Mouse (Mus musculus) forebrain, embryonic 10.5 days (tissue): ENCODE measurements around the gene Map3k5. TPM values are rescaled to one million over a fixed set of nuclear protein-coding genes. Genes with fewer than 3 reads are reported as not detected.

Experiments
- DNase-seq: peaks from one replicate; pipeline ENCODE4 v3.0.0-alpha.2; 2017; ENCODE audit warnings: low spot score; ENCODE audit errors: extremely low spot score
- H3K27ac ChIP-seq: fragments of 300-500 bp; sonication (generic); 2 replicates; pipeline ENCODE4 v1.5.1; 2016; ENCODE audit warnings: mild to moderate bottlenecking
- H3K27me3 ChIP-seq: fragments of 300-500 bp; sonication (generic); 2 replicates; pipeline ENCODE4 v1.6.1; 2016; ENCODE audit warnings: mild to moderate bottlenecking; ENCODE audit not compliant: poor library complexity, severe bottlenecking
- H3K36me3 ChIP-seq: fragments of 300-500 bp; sonication (generic); replicated peaks from 2 replicates; pipeline ENCODE4 v1.6.1; 2016; ENCODE audit warnings: mild to moderate bottlenecking, moderate library complexity
- H3K4me1 ChIP-seq: fragments of 300-500 bp; sonication (generic); 2 replicates; pipeline ENCODE4 v1.6.1; 2016
- H3K4me3 ChIP-seq: fragments of 300-500 bp; sonication (generic); 2 replicates; pipeline ENCODE4 v1.5.1; 2016; ENCODE audit warnings: mild to moderate bottlenecking, moderate library complexity
- H3K9me3 ChIP-seq: fragments of 300-500 bp; sonication (generic); 2 replicates; pipeline ENCODE4 v1.6.1; 2016; ENCODE audit warnings: mild to moderate bottlenecking, moderate library complexity
- WGBS: fragments of 180-500 bp; shearing (Covaris S2); methylation state at CpG from one replicate; pipeline ENCODE4 v1.1.7; 2016; 5-methylcytosine and 5-hydroxymethylcytosine counted together
- polyA plus RNA-seq: library from polyadenylated mRNA; unstranded; fragments of >200 nt; fragmentation: Nextera tagmentation; extraction: Ambion mirVana; gene quantifications from 2 replicates; pipeline ENCODE4 v1.2.1, GENCODE M21; 2016

Map3k5 gene
- polyA plus RNA-seq, 1 experiment from 2014 or later: 0.42 TPM

DNA sequence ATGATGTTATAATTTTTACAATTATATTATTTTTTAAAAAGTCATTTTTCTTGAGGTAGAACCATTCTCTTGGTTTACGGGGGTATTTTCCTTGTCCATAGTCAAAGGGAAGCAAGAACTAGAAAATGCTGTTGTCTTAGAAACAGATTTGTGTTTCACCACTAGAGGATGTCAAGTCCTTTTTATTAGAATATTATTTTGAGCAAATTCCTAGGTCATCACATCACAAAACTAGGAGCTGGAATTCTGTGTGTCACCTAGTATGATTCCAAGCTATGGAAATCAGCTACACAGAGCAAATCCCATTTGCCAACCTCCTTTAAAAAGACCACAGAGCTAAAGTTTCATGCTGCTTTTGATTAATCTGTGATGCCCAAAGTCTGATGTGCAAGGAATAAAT, 217.9 kb downstream of the Map3k5 start:
- peaks cover 41% of the 10 kb centered on the region for H3K27me3 ChIP-seq
- DNase-seq: no peak
- WGBS: 98% methylated on average over 1 of the region's 1 CpGs

DNA sequence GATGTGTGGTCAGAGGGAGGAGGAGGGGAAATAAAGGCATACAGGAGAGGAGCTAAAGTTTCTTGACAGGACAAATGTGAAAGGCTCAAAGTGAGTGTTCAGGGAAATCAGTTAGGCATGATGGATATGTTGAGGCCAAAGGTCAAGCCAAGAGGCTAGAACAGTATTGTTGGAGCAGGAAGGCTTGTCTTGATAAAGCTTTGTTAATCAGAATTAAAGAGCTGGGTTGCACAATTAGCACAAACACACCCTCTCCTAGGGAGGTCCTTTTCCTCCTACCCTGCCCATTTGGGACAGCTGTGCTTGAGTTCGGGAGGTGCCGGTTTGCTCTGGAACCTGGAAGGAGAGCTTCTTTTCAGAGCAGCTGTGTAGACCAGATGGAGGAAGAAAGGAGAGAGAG, 219.2 kb downstream of the Map3k5 start:
- 33% methylated on average over 2 of the region's 2 CpGs for WGBS
- no peak for DNase-seq
- no peaks in the 10 kb centered on the region for H3K36me3 ChIP-seq
- H3K27ac ChIP-seq: no peak overlapping the region
- no peak overlapping the region for H3K4me3 ChIP-seq
- peaks cover 25% of the 10 kb centered on the region for H3K4me1 ChIP-seq
- no peaks in the 10 kb centered on the region for H3K9me3 ChIP-seq
- H3K27me3 ChIP-seq: peaks cover 28% of the 10 kb centered on the region

More for the DNA sequence above, 217.9 kb downstream of the Map3k5 start:
- Histone ChIP-seq H3K4me1 (peaks cover 29% of the 10 kb centered on the region), H3K36me3 (no peaks in the 10 kb centered on the region), H3K27ac (no peak overlapping the region), H3K9me3 (no peaks in the 10 kb centered on the region), H3K4me3 (no peak overlapping the region)

DNA sequence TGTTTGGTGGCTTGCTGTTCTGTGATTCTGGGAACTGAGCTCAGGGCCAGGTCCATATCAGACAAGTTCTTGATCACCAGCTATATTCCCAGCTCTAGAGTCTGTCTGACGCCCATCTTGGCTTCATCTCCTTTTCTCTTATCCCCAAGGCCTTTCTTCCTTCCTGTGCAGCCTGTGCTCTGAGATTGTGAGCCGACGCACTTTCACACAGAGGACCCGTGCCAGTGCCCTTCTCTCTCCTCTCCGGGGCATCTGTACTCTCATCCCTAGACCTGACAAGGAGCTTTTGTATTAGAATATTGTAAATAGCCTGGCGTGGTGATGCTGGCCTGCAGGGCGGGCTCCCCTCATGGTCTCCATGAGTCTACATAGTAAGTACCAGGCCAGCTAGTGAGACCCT, 221.1 kb downstream of the Map3k5 start:
- no peak for DNase-seq
- no peaks in the 10 kb centered on the region for H3K9me3 ChIP-seq
- H3K27me3 ChIP-seq: peaks cover 9% of the 10 kb centered on the region
- H3K36me3 ChIP-seq: no peaks in the 10 kb centered on the region
- no peak overlapping the region for H3K27ac ChIP-seq
- no peak overlapping the region for H3K4me3 ChIP-seq
- 79% methylated on average over 7 of the region's 7 CpGs for WGBS
- peaks cover 6% of the 10 kb centered on the region for H3K4me1 ChIP-seq

DNA sequence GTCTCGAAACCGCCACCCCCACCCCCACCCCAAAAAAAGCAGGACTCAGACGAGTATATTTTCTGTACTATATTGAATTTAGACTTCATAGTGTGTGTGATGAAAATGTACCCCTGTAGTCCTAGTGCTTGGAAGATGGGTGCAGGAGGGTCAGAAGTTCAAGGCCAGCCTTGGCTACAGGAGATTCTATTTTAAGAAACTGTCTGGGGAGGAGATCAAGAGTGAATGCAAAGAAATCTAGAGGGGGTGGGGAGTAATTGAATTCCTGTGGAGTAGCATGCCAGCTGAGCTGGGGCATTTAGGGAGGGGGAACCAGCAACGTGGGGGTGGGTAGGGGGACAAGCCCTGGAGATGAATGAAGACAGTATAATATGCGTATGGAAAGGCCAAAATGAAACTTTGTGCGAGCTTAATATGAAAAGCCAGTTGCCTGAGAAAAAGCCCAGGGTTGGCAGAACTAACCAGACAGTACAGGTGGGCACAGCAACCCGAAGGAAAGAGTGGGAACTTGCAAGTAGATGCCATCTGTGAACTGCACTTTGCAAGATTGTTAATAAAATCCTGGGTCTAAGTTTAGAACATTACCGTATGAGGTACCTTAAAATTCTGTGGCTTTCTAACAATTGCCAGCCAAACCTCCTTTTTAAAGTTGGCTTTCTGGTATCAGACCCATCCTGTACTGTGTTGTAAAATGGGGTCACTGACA, 222.9 kb downstream of the Map3k5 start:
- Histone ChIP-seq H3K27ac (no peak overlapping the region), H3K36me3 (no peaks in the 10 kb centered on the region), H3K9me3 (no peaks in the 10 kb centered on the region), H3K4me3 (no peak overlapping the region), H3K27me3 (no peaks in the 10 kb centered on the region), H3K4me1 (peaks cover 6% of the 10 kb centered on the region; the same call in 1 of the 2 replicates)
- 90% methylated on average over 8 of the region's 8 CpGs for WGBS
- DNase-seq: no peak

DNA sequence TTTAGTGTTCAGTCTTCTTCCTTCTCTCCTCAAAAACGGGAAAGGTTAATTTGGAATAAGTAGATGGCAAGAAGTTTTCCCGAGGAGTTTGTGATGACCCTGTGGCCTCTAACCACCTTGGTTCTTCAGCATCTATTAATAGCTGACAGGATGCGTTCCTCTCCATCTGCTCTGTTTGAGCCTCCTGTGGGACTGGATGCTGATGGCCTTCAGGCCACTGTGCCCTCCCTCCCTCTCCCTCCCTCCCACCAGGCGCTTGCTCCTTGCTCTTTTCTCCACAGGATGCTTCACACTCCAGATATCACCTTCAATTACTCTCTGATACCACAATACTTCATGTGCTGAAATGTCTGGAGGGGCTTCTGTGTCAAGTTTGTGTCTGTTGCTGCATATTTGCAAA, 224.5 kb downstream of the Map3k5 start:
- Histone ChIP-seq H3K4me3 (no peak overlapping the region), H3K27me3 (no peaks in the 10 kb centered on the region), H3K27ac (no peak overlapping the region), H3K36me3 (no peaks in the 10 kb centered on the region), H3K9me3 (no peaks in the 10 kb centered on the region), H3K4me1 (peaks cover under 1% of the 10 kb centered on the region; the same call in 1 of the 2 replicates)
- no peak for DNase-seq
- WGBS: 73% methylated on average over 4 of the region's 4 CpGs

DNA sequence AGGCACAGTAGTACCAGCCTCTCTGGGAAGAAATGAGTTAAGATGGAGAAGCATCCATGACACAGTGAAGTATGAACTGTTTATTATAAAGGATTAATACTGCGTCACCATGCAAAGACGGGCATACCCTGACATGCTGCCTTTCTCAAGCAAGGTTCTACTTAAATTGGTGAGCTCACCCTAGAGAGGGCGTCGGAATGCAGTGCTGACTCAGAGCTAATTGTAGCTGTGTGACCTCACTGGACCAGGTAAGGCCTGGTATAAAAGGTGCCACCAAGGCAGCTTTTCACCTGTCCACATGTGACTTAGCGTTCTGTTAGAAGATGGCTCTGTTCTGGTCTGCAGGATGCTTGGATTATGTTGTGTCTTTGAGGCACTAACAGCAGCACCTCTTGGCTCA, 225.0 kb downstream of the Map3k5 start:
- WGBS: 94% methylated on average over 5 of the region's 5 CpGs

DNA sequence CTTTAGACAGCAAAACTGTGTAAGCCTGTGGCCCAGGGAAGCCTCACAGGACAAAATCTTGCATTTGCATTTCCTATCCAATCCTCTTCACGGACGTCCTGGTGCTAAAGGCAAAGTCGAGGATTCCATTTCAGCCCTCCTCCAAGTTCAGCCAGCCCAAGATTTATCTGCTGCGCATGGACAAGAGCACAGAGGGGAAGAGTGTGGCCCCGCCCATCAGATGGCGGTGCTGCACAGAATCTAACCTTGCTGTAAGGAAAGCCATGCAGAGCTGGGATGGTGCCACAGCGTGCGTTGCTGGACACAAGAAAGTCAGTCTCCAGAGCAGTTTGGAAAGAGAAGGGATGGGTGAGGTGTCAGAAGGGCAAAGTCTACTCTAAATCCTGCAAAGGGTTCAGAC, 226.6 kb downstream of the Map3k5 start:
- Histone ChIP-seq H3K4me1 (no peaks in the 10 kb centered on the region), H3K27ac (no peak overlapping the region), H3K36me3 (no peaks in the 10 kb centered on the region), H3K27me3 (no peaks in the 10 kb centered on the region), H3K9me3 (no peaks in the 10 kb centered on the region), H3K4me3 (no peak overlapping the region)
- no peak for DNase-seq
- 70% methylated on average over 8 of the region's 8 CpGs for WGBS

More for the DNA sequence above, 225.0 kb downstream of the Map3k5 start:
- Histone ChIP-seq H3K36me3 (no peaks in the 10 kb centered on the region), H3K27ac (no peak overlapping the region), H3K9me3 (no peaks in the 10 kb centered on the region), H3K4me1 (no peaks in the 10 kb centered on the region), H3K27me3 (no peaks in the 10 kb centered on the region), H3K4me3 (no peak overlapping the region)
- DNase-seq: no peak

DNA sequence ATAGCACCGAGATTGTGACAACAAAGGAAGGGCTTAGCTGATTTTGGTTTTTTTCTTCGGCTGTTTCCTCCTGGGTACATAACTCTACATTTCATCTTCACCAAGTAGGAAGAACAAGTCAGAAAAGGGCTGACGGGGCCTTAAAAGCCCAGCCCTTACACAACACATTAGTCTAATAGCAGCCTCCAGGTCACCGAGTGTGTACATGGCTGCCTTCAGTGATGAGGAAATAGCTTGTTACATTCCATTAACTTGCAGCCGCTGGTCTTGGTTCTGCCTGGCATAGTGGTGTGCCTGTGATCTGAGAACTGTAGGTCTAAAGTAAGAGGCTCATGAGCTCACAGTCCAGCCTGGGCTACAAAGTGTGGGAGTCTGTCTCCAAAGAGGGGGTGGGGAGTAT, 230.5 kb downstream of the Map3k5 start:
- H3K9me3 ChIP-seq: no peaks in the 10 kb centered on the region
- no peaks in the 10 kb centered on the region for H3K36me3 ChIP-seq
- no peak overlapping the region for H3K4me3 ChIP-seq
- no peak for DNase-seq
- 93% methylated on average over 5 of the region's 5 CpGs for WGBS
- no peak overlapping the region for H3K27ac ChIP-seq
- peaks cover 8% of the 10 kb centered on the region; the same call in 1 of the 2 replicates for H3K27me3 ChIP-seq
- H3K4me1 ChIP-seq: peaks cover 3% of the 10 kb centered on the region

DNA sequence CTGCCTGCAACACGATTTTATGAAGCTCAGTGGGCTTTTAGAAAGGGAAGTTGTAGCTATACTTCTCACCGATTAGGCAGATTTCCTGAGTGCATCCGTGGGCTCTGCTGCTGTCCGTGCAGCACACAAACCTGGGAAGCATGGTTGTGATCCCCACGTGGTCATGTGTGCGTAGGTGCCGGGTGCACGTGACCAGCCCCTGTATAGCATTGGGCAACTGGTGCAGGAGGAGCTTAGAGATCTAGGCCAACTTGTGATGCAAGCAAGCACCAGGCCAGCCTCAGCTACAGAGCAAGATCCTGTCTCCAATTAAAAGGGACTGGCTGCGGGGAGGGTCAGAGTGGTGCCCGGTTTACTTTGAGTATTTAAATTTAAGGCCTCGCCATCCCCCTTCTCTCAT, 232.5 kb downstream of the Map3k5 start:
- 77% methylated on average over 11 of the region's 11 CpGs for WGBS
- no peak overlapping the region for H3K27ac ChIP-seq
- no peaks in the 10 kb centered on the region for H3K9me3 ChIP-seq
- no peak overlapping the region for H3K4me3 ChIP-seq
- H3K36me3 ChIP-seq: no peaks in the 10 kb centered on the region
- no peak for DNase-seq
- H3K27me3 ChIP-seq: peaks cover 11% of the 10 kb centered on the region
- H3K4me1 ChIP-seq: peaks cover 23% of the 10 kb centered on the region

DNA sequence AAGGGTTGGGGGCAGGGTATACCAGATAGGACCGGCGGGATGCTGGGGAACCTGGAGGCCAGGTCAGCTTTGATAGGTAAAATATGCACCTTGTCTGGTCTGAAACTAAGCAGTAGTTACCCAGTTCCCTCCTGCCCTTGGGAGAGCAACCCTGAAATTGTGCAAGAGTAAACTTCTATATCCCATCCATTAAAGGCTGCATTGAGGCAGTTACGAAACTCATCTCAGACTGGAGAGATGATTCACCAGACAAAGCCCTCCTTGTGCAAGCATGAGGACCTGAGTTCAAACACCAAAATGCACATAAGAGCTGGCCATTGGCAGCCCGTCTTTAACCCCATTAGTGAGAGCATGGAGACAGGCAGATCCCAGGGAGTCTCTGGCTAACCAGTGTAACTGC, 233.2 kb downstream of the Map3k5 start:
- Histone ChIP-seq H3K27ac (no peak overlapping the region), H3K9me3 (no peaks in the 10 kb centered on the region), H3K36me3 (no peaks in the 10 kb centered on the region), H3K27me3 (peaks cover 14% of the 10 kb centered on the region), H3K4me3 (no peak overlapping the region), H3K4me1 (peaks cover 25% of the 10 kb centered on the region)
- 90% methylated on average over 4 of the region's 4 CpGs for WGBS
- DNase-seq: no peak

DNA sequence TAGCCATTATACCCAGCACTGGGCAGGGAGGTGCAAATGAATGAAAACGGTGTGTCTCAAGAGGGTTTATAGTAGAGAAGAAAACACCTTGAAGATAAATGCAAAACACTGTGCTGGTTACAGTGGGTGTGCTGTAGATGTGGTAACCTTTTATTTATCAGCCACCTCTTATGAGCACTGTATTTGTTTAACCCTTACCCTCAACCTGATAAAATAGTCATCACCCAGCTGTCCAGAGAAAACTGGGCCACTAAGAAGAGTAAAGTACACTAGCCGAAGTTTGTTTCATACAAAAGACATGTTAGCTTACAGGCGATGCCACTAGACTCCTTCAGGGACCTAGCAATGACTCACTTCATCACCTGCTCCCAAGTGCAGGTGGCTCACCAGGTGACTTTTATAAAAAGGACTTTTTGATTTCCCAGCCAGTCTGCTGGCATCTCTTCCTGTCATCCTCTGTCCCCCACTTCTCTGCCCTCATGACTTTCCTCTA, 235.0 kb downstream of the Map3k5 start:
- peaks cover 25% of the 10 kb centered on the region for H3K4me1 ChIP-seq
- H3K27ac ChIP-seq: no peak overlapping the region
- peaks cover 14% of the 10 kb centered on the region for H3K27me3 ChIP-seq
- no peak overlapping the region for H3K4me3 ChIP-seq
- DNase-seq: no peak
- WGBS: 94% methylated on average over 3 of the region's 3 CpGs
- H3K9me3 ChIP-seq: no peaks in the 10 kb centered on the region
- H3K36me3 ChIP-seq: no peaks in the 10 kb centered on the region

DNA sequence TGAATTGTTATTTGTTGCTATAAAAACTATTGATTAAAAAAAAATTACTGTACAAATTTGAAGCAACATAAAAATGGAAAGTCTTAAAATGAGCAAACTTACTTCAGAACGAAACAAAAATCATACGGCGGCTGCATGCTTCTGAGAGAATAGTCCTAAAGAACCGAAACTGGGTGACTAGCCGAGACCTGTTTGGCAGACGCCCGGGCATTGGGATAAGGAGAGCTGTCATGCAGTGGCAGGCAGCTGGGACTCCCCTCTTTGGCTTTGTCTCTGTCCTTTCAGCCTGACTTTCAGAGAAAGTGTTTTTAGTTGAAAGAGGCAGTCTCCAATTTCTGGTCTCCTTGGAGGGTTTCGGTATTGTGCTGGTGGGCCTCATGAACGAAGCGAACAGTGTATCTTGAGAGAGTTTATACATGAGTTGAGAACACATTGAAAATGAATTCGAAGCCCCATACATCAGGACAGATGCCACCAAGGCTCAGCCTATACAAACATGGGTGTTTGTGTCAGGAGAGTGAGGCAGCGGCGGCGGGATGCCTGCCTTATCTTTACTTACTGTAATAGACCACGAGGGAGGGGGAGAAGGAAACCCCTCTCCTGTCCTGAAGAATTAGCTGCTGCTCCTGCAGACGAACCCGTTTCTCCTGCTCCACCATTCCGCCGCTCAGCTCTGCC, 235.8 kb downstream of the Map3k5 start:
- Histone ChIP-seq H3K4me3 (peak overlapping the region; percentile 38), H3K4me1 (peaks cover 25% of the 10 kb centered on the region), H3K27me3 (peaks cover 14% of the 10 kb centered on the region), H3K27ac (peak overlapping the region; percentile 54), H3K36me3 (no peaks in the 10 kb centered on the region), H3K9me3 (no peaks in the 10 kb centered on the region)
- WGBS: 30% methylated on average over 19 of the region's 19 CpGs
- no peak for DNase-seq

DNA sequence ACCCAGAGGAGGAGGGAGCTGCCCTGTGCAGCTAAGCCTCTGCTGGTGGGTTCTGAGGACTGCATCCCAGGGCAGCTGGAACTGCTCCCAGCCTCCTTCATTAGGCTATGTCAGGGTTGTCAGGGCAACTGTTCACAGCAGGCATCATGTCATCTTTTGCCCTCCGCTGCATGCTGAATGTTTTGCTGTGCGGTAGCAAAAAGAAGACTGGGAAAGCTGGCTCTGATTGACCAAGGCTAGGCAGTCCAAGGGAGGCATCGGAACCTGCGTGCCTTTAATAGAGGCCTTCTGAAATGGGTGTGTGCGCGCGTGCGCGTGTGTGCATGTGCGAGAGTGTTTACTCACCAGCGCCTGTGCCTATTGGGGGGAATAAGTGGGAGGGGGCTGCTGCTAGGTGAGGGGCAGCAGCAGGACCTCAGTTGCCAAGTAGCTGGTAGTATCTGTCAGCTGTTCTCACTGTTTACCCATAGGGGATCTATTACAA, 236.4 kb downstream of the Map3k5 start:
- peak; percentile 82 for DNase-seq
- Histone ChIP-seq H3K27me3 (peaks cover 14% of the 10 kb centered on the region), H3K4me1 (peaks cover 25% of the 10 kb centered on the region), H3K36me3 (no peaks in the 10 kb centered on the region), H3K4me3 (peak overlapping the region; percentile 38), H3K27ac (peak overlapping the region; percentile 63), H3K9me3 (no peaks in the 10 kb centered on the region)
- WGBS: 43% methylated on average over 11 of the region's 11 CpGs
